Mouse (Mus musculus) left cerebral cortex, adult 8-10 months (tissue): ENCODE results near the gene Mier2. TPM values are rescaled to one million over a fixed set of nuclear protein-coding genes. Genes with fewer than 3 reads are reported as not detected.

Source experiments
- DNase-seq, 2 experiments: peaks; one replicate each; pipeline ENCODE4 v3.0.0; 2022; ENCODE audit warnings: low spot score in 2 of 2
- total RNA-seq, 4 experiments: library from RNA; stranded (reverse); gene quantifications; 2 replicates each; pipeline ENCODE4 v1.2.4; 2022

Mier2 gene
- total RNA-seq, 4 experiments from 2014 or later = 43.1 to 48.8 (median 47.9) TPM

DNA sequence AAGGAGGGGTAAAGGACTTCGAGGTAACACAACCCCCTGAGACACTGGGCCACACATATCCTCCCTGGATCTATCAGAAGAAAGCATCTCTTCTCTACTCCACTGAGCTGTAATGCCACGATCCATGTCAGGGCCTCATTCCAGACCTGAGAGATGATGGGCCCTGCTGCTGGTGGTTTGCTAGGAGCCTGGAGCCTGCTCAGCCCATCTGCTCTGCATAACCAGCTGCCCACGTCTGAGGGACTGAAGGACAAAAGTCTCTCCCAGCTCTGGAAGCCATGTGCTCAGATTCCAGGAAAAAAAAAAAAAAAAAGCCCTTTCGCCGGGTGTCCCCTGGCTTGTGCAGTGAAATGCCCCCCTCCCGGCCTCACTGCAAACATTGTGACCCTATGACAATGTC lies 20.8 kb upstream of the Mier2 start:
- DNase-seq = no peak

- no peak for DNase-seq
Observed at GRCm38 (mm10) chr10:79574796-79575195, 19.8 kb upstream of the Mier2 start.

DNA sequence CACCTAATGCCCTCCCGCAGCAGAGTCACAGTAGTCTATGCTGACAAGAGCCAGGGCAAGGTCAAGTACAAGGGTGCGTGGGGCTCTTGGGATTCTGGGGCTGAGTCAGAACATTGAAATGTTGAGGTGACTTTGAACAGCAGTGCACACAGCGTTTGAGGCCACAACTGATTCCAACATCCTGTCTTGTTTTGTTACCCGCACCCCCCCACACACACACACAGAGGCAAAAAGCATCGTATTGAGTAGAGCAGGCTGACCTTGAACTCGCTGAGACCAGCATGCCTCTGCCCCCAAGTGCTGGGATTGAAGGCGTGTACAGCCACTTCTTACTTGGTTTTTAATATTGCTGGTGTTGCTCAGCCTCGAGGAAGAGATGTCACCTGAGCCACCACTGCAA lies 19.4 kb upstream of the Mier2 start:
- no peak for DNase-seq

GRCm38 (mm10) chr10:79573611-79574010 lies 18.6 kb upstream of the Mier2 start:
- DNase-seq = no peak

GRCm38 (mm10) chr10:79571314-79571713 lies 16.3 kb upstream of the Mier2 start:
- DNase-seq = no peak

DNA sequence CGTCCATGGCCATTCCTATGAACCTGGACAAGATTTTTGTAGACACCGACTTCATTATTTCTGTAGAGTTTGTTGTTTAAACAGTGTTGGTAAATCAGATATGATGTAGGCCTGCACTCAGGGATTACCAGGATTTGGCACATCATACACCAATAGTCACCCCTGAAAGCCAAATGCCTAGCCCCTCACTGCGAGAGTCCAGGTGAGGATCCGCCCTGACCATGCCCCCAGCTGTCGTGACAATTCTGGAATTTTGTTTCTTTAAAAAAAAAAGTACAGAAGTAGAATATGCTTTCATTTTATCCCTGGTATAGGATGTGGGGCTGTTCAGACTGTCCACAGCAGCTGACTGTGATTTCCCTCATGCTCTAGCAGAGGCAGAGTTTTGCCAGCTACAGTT lies 14.9 kb upstream of the Mier2 start:
- DNase-seq = no peak

- no peak for DNase-seq
Observed at GRCm38 (mm10) chr10:79559716-79560115, 4.7 kb upstream of the Mier2 start.

- DNase-seq = no peak
Observed at GRCm38 (mm10) chr10:79557496-79557895, 2.5 kb upstream of the Mier2 start.

- DNase-seq = no peak
Observed at GRCm38 (mm10) chr10:79556951-79557350, 2.0 kb upstream of the Mier2 start.

DNA sequence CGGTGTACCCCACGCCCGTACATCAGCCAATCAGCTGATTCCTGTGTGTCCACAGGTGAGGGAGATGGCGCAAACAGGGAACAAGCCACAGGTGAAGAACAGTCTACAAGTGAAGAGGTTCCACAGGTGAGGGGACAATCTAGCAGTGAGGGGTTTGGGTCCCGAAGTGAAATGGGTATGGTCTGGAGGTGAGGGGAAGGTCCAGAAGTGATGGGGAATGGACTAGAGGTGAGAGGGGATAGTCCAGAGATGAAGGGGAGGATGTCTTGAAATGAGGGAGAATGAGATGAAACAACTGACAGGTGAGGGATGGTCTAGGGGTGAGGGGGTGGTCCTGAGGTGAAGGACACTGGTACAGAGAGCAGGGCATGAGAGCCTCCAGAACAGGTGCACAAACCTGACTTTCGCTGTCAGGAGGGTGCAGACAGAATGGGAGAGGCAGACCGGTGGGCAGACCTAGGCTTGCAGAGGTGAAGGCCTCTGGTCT lies 282 bp upstream of the Mier2 start:
- no peak for DNase-seq

- DNase-seq = no peak
Observed at GRCm38 (mm10) chr10:79553691-79554090, 1.3 kb downstream of the Mier2 start.

DNA sequence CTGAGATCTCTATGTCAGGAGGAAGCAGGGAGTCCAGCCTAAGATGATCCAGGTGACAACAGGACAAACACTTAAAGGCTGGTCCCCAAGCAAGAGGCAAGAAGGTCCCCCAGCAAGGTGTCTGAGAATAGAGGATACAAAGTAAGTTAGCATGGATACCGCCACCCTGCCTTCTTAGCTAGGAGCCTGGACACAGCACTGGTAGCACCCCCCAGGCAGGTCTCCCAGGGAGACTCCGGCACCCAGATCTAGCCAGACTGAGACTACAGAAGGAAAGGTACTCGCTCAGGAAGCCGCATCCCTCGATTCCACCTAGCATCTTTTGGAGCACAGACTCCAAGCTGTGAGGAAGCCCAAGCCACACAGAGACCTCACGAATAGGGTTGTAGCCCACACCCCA lies 1.8 kb downstream of the Mier2 start:
- no peak for DNase-seq

DNA sequence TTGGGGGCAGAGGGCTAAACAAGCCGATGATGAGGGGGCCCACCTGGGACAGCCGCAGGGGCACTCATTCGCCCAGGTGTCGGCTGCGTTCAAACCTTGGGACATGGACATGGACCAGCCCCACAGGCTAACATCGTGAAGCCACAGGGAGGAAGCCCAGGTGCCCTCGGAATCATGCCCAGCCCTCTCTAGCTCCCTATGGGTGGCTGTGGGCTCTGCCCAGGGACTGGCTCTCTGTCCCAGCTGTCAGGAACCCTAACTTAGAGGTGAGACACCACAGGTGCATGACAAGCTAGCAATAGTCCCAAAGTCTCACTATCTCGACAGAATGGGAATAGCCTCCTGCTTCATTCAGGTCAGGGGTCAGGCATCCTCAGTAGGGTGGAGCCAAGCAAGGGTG lies 2.5 kb downstream of the Mier2 start:
- DNase-seq = no peak

DNA sequence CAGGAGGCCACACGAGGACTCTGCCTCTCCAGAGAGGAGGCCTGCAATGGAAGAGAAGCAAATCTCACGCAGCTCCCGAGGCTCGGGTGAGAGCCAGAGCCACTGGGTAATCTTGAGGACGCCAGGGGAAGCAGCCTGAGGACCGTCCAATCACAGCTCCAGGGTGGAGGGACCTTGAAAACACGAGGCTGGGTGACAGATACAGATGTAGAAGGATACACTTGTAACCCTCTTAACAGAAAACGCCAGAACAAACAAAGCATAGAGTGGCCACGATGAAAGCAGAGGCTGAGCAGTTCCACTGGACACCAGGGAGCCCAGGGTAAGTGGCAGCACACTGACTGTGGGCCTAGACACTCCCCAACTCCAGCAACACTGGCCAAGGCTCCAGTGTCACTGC lies 4.6 kb downstream of the Mier2 start:
- no peak for DNase-seq

DNA sequence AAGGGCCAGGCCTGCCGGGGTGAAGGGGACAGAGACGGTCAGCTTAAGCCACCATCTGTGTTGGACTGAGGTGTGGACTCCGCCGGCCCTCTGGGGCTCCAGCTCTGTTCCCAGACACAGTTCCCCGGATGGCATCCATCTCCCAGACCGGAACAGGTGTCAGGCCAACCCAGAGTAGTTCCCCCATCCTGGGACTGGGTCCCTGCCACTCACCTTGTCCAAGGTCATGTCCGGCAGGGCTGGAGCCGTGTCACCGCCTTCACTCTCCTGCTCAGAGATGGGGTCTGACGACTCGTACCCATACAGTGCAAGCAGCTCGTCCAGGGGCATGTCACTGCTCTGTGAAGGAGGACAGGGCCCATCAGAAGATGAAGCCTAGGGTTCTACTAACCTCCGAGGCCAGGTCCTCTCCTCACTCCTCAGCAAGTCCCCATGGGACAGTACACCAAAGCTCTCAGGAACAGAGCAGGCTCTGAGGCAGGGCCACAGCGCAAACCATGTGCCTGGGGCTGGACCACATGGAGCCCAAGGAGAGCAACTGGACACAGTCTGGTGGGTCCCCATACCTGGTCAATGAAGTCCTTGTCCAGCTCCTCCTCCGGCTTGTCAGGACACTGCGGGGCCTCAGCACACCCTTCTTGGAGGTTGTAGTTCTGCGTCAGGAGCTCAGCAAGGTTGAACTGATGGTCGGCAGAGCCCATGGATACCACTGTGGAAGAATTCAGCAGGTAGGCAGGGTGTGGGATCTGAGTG lies 5.9 kb downstream of the Mier2 start:
- no peak for DNase-seq

- DNase-seq = no peak
Observed at GRCm38 (mm10) chr10:79548546-79548945, 6.5 kb downstream of the Mier2 start.

GRCm38 (mm10) chr10:79547148-79547675 lies 7.8 kb downstream of the Mier2 start:
- peak in 1 of 2 experiments; percentile 1 for DNase-seq

GRCm38 (mm10) chr10:79546483-79546882 lies 8.5 kb downstream of the Mier2 start:
- DNase-seq = peak in 1 of 2 experiments; percentile 0

- peak in 1 of 2 experiments; percentile 1 for DNase-seq
Observed at GRCm38 (mm10) chr10:79545891-79546290, 9.1 kb downstream of the Mier2 start.

- peak in 1 of 2 experiments; percentile 4 for DNase-seq
Observed at GRCm38 (mm10) chr10:79544631-79545030, 10.4 kb downstream of the Mier2 start.

GRCm38 (mm10) chr10:79543884-79544597 lies 11.0 kb downstream of the Mier2 start:
- peak in 1 of 2 experiments; percentile 3 for DNase-seq

DNA sequence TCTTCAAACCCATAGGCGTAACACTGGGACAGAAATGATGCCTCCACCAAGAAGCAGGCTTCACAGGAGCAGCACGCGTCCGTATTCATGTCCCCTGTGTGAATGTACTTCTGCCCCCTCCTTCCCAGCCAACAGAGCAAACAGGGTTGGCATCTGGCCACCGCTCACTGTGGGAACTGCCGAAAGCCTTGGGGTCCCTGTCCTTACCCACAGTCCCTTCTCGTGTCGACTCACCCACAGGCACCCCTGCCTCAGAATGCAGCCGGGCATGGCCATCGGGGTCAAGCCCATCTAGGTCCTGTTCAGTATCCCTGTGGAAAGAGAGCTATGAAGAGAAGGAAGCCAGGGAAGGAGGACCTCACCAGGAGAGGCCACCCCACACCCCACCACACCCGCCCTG lies 12.8 kb downstream of the Mier2 start:
- DNase-seq = no peak
